Mouse (Mus musculus): ENCODE results near the gene Tcp11l2. TPM values are rescaled to one million over a fixed set of nuclear protein-coding genes. Genes with fewer than 3 reads are reported as not detected.

The Tcp11l2 gene
- polyA plus RNA-seq, 1 experiment from 2014 or later: 23.8 TPM

GRCm38 (mm10) chr10:84542802-84543658 is 33.4 kb upstream of the Tcp11l2 start:
- Histone ChIP-seq H3K4me3 (no peak overlapping the region), H3K27ac (replicated peaks) (no peak overlapping the region), H3K9me3 (no peaks in the 10 kb centered on the region), H3K27me3 (no peaks in the 10 kb centered on the region), H3K9ac (no peak overlapping the region), H3K36me3 (no peaks in the 10 kb centered on the region), H3K4me2 (no peak overlapping the region), H3K4me1 (replicated peaks) (no peaks in the 10 kb centered on the region)
- WGBS: 81% methylated on average over 11 of the region's 11 CpGs
- ATAC-seq (ENCODE audit: low FRiP score, low read depth): no peak

- ATAC-seq (ENCODE audit: low FRiP score, low read depth): no peak
- no peak overlapping the region for H3K27ac ChIP-seq (replicated peaks)
- no peak overlapping the region for H3K4me2 ChIP-seq
- WGBS: 75% methylated on average over 7 of the region's 7 CpGs
- H3K9ac ChIP-seq: no peak overlapping the region
- no peaks in the 10 kb centered on the region for H3K27me3 ChIP-seq
- no peaks in the 10 kb centered on the region for H3K4me1 ChIP-seq (replicated peaks)
- no peaks in the 10 kb centered on the region for H3K36me3 ChIP-seq
- H3K9me3 ChIP-seq: no peaks in the 10 kb centered on the region
- H3K4me3 ChIP-seq: no peak overlapping the region
Observed at GRCm38 (mm10) chr10:84544841-84545610, 31.4 kb upstream of the Tcp11l2 start.

- WGBS: 80% methylated on average over 17 of the region's 17 CpGs
- H3K9ac ChIP-seq: no peak overlapping the region
- H3K4me1 ChIP-seq (replicated peaks): no peaks in the 10 kb centered on the region
- H3K27ac ChIP-seq (replicated peaks): no peak overlapping the region
- no peak overlapping the region for H3K4me3 ChIP-seq
- H3K27me3 ChIP-seq: no peaks in the 10 kb centered on the region
- no peak overlapping the region for H3K4me2 ChIP-seq
- no peak for ATAC-seq (ENCODE audit: low FRiP score, low read depth)
- H3K36me3 ChIP-seq: no peaks in the 10 kb centered on the region
- no peaks in the 10 kb centered on the region for H3K9me3 ChIP-seq
Observed at GRCm38 (mm10) chr10:84549146-84549919, 27.1 kb upstream of the Tcp11l2 start.

GRCm38 (mm10) chr10:84549920-84550293 is 26.5 kb upstream of the Tcp11l2 start:
- H3K9ac ChIP-seq: no peak overlapping the region
- WGBS: 90% methylated on average over 10 of the region's 10 CpGs
- no peaks in the 10 kb centered on the region for H3K9me3 ChIP-seq
- H3K36me3 ChIP-seq: no peaks in the 10 kb centered on the region
- no peak for ATAC-seq (ENCODE audit: low FRiP score, low read depth)
- no peak overlapping the region for H3K4me3 ChIP-seq
- no peak overlapping the region for H3K27ac ChIP-seq (replicated peaks)
- H3K27me3 ChIP-seq: no peaks in the 10 kb centered on the region
- no peaks in the 10 kb centered on the region for H3K4me1 ChIP-seq (replicated peaks)
- no peak overlapping the region for H3K4me2 ChIP-seq

- H3K27me3 ChIP-seq: no peaks in the 10 kb centered on the region
- H3K36me3 ChIP-seq: no peaks in the 10 kb centered on the region
- no peaks in the 10 kb centered on the region for H3K9me3 ChIP-seq
- no peak overlapping the region for H3K9ac ChIP-seq
- H3K4me3 ChIP-seq: no peak overlapping the region
- ATAC-seq (ENCODE audit: low FRiP score, low read depth): no peak
- H3K4me1 ChIP-seq (replicated peaks): no peaks in the 10 kb centered on the region
- no peak overlapping the region for H3K27ac ChIP-seq (replicated peaks)
- WGBS: 92% methylated on average over 3 of the region's 3 CpGs
- no peak overlapping the region for H3K4me2 ChIP-seq
Observed at GRCm38 (mm10) chr10:84551846-84552245, 24.6 kb upstream of the Tcp11l2 start.

- 92% methylated on average over 2 of the region's 2 CpGs for WGBS
- no peak for ATAC-seq (ENCODE audit: low FRiP score, low read depth)
- no peaks in the 10 kb centered on the region for H3K9me3 ChIP-seq
Observed at GRCm38 (mm10) chr10:84552477-84552876, 23.9 kb upstream of the Tcp11l2 start.

GRCm38 (mm10) chr10:84554291-84555009 is 22.0 kb upstream of the Tcp11l2 start:
- ATAC-seq (ENCODE audit: low FRiP score, low read depth): no peak
- Histone ChIP-seq H3K9me3 (no peaks in the 10 kb centered on the region), H3K4me3 (no peak overlapping the region), H3K9ac (no peak overlapping the region), H3K36me3 (no peaks in the 10 kb centered on the region), H3K4me2 (no peak overlapping the region), H3K4me1 (replicated peaks) (no peaks in the 10 kb centered on the region), H3K27me3 (no peaks in the 10 kb centered on the region), H3K27ac (replicated peaks) (no peak overlapping the region)
- WGBS: 31% methylated on average over 6 of the region's 6 CpGs

More at GRCm38 (mm10) chr10:84552477-84552876, 23.9 kb upstream of the Tcp11l2 start:
- Histone ChIP-seq H3K27me3 (no peaks in the 10 kb centered on the region), H3K36me3 (no peaks in the 10 kb centered on the region), H3K4me1 (replicated peaks) (no peaks in the 10 kb centered on the region), H3K9ac (no peak overlapping the region), H3K4me2 (no peak overlapping the region), H3K4me3 (no peak overlapping the region), H3K27ac (replicated peaks) (no peak overlapping the region)

- H3K4me2 ChIP-seq: no peak overlapping the region
- no peak for ATAC-seq (ENCODE audit: low FRiP score, low read depth)
- WGBS: 81% methylated on average over 2 of the region's 2 CpGs
- H3K4me1 ChIP-seq (replicated peaks): no peaks in the 10 kb centered on the region
- H3K27ac ChIP-seq (replicated peaks): no peak overlapping the region
- no peak overlapping the region for H3K4me3 ChIP-seq
- H3K27me3 ChIP-seq: no peaks in the 10 kb centered on the region
- no peak overlapping the region for H3K9ac ChIP-seq
- H3K36me3 ChIP-seq: no peaks in the 10 kb centered on the region
- no peaks in the 10 kb centered on the region for H3K9me3 ChIP-seq
Observed at GRCm38 (mm10) chr10:84556120-84556519, 20.3 kb upstream of the Tcp11l2 start.

GRCm38 (mm10) chr10:84558511-84558910 is 17.9 kb upstream of the Tcp11l2 start:
- WGBS: 93% methylated on average over 1 of the region's 1 CpGs
- H3K9me3 ChIP-seq: no peaks in the 10 kb centered on the region
- no peaks in the 10 kb centered on the region for H3K4me1 ChIP-seq (replicated peaks)
- ATAC-seq (ENCODE audit: low FRiP score, low read depth): no peak
- H3K9ac ChIP-seq: no peak overlapping the region
- no peak overlapping the region for H3K4me3 ChIP-seq
- H3K36me3 ChIP-seq: no peaks in the 10 kb centered on the region
- H3K27me3 ChIP-seq: no peaks in the 10 kb centered on the region
- no peak overlapping the region for H3K27ac ChIP-seq (replicated peaks)
- no peak overlapping the region for H3K4me2 ChIP-seq

GRCm38 (mm10) chr10:84559986-84560385 is 16.4 kb upstream of the Tcp11l2 start:
- H3K27me3 ChIP-seq: no peaks in the 10 kb centered on the region
- H3K4me2 ChIP-seq: no peak overlapping the region
- H3K9me3 ChIP-seq: no peaks in the 10 kb centered on the region
- no peak overlapping the region for H3K27ac ChIP-seq (replicated peaks)
- no peaks in the 10 kb centered on the region for H3K4me1 ChIP-seq (replicated peaks)
- no peak for ATAC-seq (ENCODE audit: low FRiP score, low read depth)
- no peak overlapping the region for H3K9ac ChIP-seq
- WGBS: 92% methylated on average over 4 of the region's 4 CpGs
- no peaks in the 10 kb centered on the region for H3K36me3 ChIP-seq
- no peak overlapping the region for H3K4me3 ChIP-seq

GRCm38 (mm10) chr10:84562121-84562520 is 14.3 kb upstream of the Tcp11l2 start:
- Histone ChIP-seq H3K9me3 (no peaks in the 10 kb centered on the region), H3K4me1 (replicated peaks) (no peaks in the 10 kb centered on the region), H3K27me3 (no peaks in the 10 kb centered on the region), H3K9ac (no peak overlapping the region), H3K27ac (replicated peaks) (no peak overlapping the region), H3K36me3 (no peaks in the 10 kb centered on the region), H3K4me3 (no peak overlapping the region), H3K4me2 (no peak overlapping the region)
- 65% methylated on average over 5 of the region's 5 CpGs for WGBS
- ATAC-seq (ENCODE audit: low FRiP score, low read depth): no peak

Data from hindbrain, embryonic 15.5 days (tissue).